Mouse (Mus musculus) CH12.LX (cell line): Measurements from ENCODE around the gene Anapc7. TPM values are rescaled to one million over a fixed set of nuclear protein-coding genes. Genes with fewer than 3 reads are reported as not detected.

ENCODE experiments used
- DNase-seq: peaks from one replicate; pipeline ENCODE4 v3.0.0-alpha.2; 2013; ENCODE audit errors: extremely low read depth
- H3K27ac ChIP-seq: 2 replicates; pipeline ENCODE4 v1.5.1; 2012; ENCODE audit warnings: low read depth, mild to moderate bottlenecking, control low read depth, moderate library complexity; ENCODE audit not compliant: insufficient read depth
- H3K27me3 ChIP-seq: replicated peaks from 2 replicates; pipeline ENCODE3; 2012; ENCODE audit warnings: inconsistent platforms
- H3K36me3 ChIP-seq, 2 experiments: replicated peaks in 1 of 2; 2 replicates each; pipeline versions ENCODE3 to v1.6.1; 2012; ENCODE audit warnings: inconsistent platforms in 1 of 2, low read length in 1 of 2, mild to moderate bottlenecking in 1 of 2, mixed read lengths in 1 of 2, moderate library complexity in 1 of 2; ENCODE audit not compliant: control insufficient read depth in 1 of 2, insufficient read depth in 1 of 2
- H3K4me1 ChIP-seq, 2 experiments: 2 replicates each; pipeline ENCODE4 v1.6.1; 2012; ENCODE audit warnings: inconsistent platforms in 1 of 2, moderate library complexity in 1 of 2; ENCODE audit not compliant: insufficient read depth in 2 of 2, control insufficient read depth in 1 of 2
- H3K4me2 ChIP-seq: 2 replicates; pipeline ENCODE4 v1.6.1; 2012; ENCODE audit warnings: low read depth, mild to moderate bottlenecking, control low read depth; ENCODE audit not compliant: poor library complexity, insufficient read depth, severe bottlenecking
- H3K4me3 ChIP-seq, 3 experiments: fragments of 150-350 bp in 1 of 3; sonication (generic) in 1 of 3; replicated peaks in 1 of 3; 2 replicates each; pipeline versions ENCODE3 to v1.5.1; 2011 to 2012; ENCODE audit warnings: low read depth in 2 of 3, low read length in 2 of 3, mild to moderate bottlenecking in 2 of 3, moderate library complexity in 2 of 3, control low read depth in 1 of 3, improper control_type of control experiment in 1 of 3, inconsistent platforms in 1 of 3, mixed read lengths in 1 of 3; ENCODE audit not compliant: poor library complexity in 1 of 3
- H3K79me2 ChIP-seq: replicated peaks from 2 replicates; pipeline ENCODE4 v1.6.1; 2012; ENCODE audit warnings: mild to moderate bottlenecking, moderate library complexity; ENCODE audit not compliant: control insufficient read depth, poor library complexity, insufficient read depth, severe bottlenecking; ENCODE audit errors: extremely low read depth
- H3K9ac ChIP-seq: 2 replicates; pipeline ENCODE4 v1.6.1; 2012; ENCODE audit warnings: low read depth, mild to moderate bottlenecking, control low read depth, moderate library complexity; ENCODE audit not compliant: insufficient read depth
- H3K9me3 ChIP-seq: replicated peaks from 2 replicates; pipeline ENCODE3; 2012; ENCODE audit warnings: low read length, inconsistent platforms, mixed read lengths
- CTCF ChIP-seq, 2 experiments: IDR thresholded peaks in 1 of 2; conservative IDR thresholded peaks in 1 of 2; 2 replicates each; pipeline ENCODE4 v1.5.1; 2011 to 2012; ENCODE audit warnings: low read depth in 2 of 2, low read length in 2 of 2, improper control_type of control experiment in 1 of 2, inconsistent platforms in 1 of 2, mild to moderate bottlenecking in 1 of 2, moderate library complexity in 1 of 2
- E2F4 ChIP-seq: IDR thresholded peaks from 2 replicates; pipeline ENCODE4 v1.6.1; 2011; ENCODE audit warnings: low read depth, low read length, improper control_type of control experiment; ENCODE audit not compliant: insufficient replicate concordance
- ELF1 ChIP-seq: IDR thresholded peaks from 2 replicates; pipeline ENCODE4 v1.6.1; 2014; ENCODE audit warnings: low read depth, mild to moderate bottlenecking, inconsistent platforms, low read length, improper control_type of control experiment
- ETS1 ChIP-seq: conservative IDR thresholded peaks from 2 replicates; pipeline ENCODE4 v1.6.1; 2012; ENCODE audit warnings: low read depth, mild to moderate bottlenecking, inconsistent platforms, low read length, improper control_type of control experiment, moderate library complexity
- GABPA ChIP-seq: IDR thresholded peaks from 2 replicates; pipeline ENCODE4 v1.6.1; 2012; ENCODE audit warnings: low read depth, low read length, improper control_type of control experiment, inconsistent platforms; ENCODE audit not compliant: insufficient replicate concordance
- HCFC1 ChIP-seq: IDR thresholded peaks from 2 replicates; pipeline ENCODE4 v1.6.1; 2012; ENCODE audit warnings: low read depth, mild to moderate bottlenecking, inconsistent platforms, low read length, improper control_type of control experiment
- IRF4 ChIP-seq: IDR thresholded peaks from 2 replicates; pipeline ENCODE4 v1.6.1; 2014; ENCODE audit warnings: low read depth, mild to moderate bottlenecking, inconsistent platforms, low read length, improper control_type of control experiment
- JUN ChIP-seq: IDR thresholded peaks from 2 replicates; pipeline ENCODE4 v1.6.1; 2011; ENCODE audit warnings: low read depth, mild to moderate bottlenecking, low read length, improper control_type of control experiment, moderate library complexity; ENCODE audit not compliant: insufficient read depth
- MAFK ChIP-seq: IDR thresholded peaks from 2 replicates; pipeline ENCODE4 v1.6.1; 2011; ENCODE audit warnings: low read length, improper control_type of control experiment; ENCODE audit not compliant: insufficient replicate concordance
- MXI1 ChIP-seq: IDR thresholded peaks from 2 replicates; pipeline ENCODE4 v1.6.1; 2011; ENCODE audit warnings: mild to moderate bottlenecking, low read depth, low read length, improper control_type of control experiment
- MYC ChIP-seq: IDR thresholded peaks from 2 replicates; pipeline ENCODE4 v1.6.1; 2011; ENCODE audit warnings: low read depth, mild to moderate bottlenecking, improper control_type of control experiment, low read length
- NRF1 ChIP-seq: IDR thresholded peaks from 2 replicates; pipeline ENCODE4 v1.6.1; 2014; ENCODE audit warnings: low read depth, mild to moderate bottlenecking, inconsistent platforms, low read length, improper control_type of control experiment, moderate library complexity
- PAX5 ChIP-seq: IDR thresholded peaks from 2 replicates; pipeline ENCODE4 v1.6.1; 2012; ENCODE audit warnings: low read length, inconsistent platforms, mixed read lengths
- RAD21 ChIP-seq: IDR thresholded peaks from 2 replicates; pipeline ENCODE4 v1.6.1; 2011; ENCODE audit warnings: low read depth, mild to moderate bottlenecking, low read length, improper control_type of control experiment, moderate library complexity
- TBP ChIP-seq: conservative IDR thresholded peaks from 2 replicates; pipeline ENCODE4 v1.6.1; 2011; ENCODE audit warnings: low read depth, low read length, improper control_type of control experiment
- USF1 ChIP-seq: IDR thresholded peaks from 2 replicates; pipeline ENCODE4 v1.6.1; 2014; ENCODE audit warnings: low read depth, mild to moderate bottlenecking, inconsistent platforms, low read length, improper control_type of control experiment
- USF2 ChIP-seq: conservative IDR thresholded peaks from 2 replicates; pipeline ENCODE4 v1.6.1; 2011; ENCODE audit warnings: low read depth, low read length, improper control_type of control experiment
- ZC3H11A ChIP-seq: IDR thresholded peaks from 2 replicates; pipeline ENCODE4 v1.6.1; 2012; ENCODE audit warnings: low read depth, mild to moderate bottlenecking, inconsistent platforms, low read length, improper control_type of control experiment
- ZMIZ1 ChIP-seq: IDR thresholded peaks from 2 replicates; pipeline ENCODE4 v1.6.1; 2012; ENCODE audit warnings: low read depth, mild to moderate bottlenecking, inconsistent platforms, low read length, improper control_type of control experiment
- dilution Hi-C: fragments of 300-500 bp; cut with MboI; formaldehyde crosslinking; loops from 2 replicates; pipeline ENCODE4 v1.14.3; 2020; ENCODE audit warnings: low sequenced_read_pairs; ENCODE audit not compliant: extremely low pct_unique_long_range_greater_than_20kb, extremely low pct_ligation_motif_present
- in situ Hi-C: fragments of 300-500 bp; cut with MboI; formaldehyde crosslinking; loops from 3 replicates; pipeline ENCODE4 v1.14.3; 2019; ENCODE audit warnings: low sequenced_read_pairs, low pct_ligation_motif_present, low pct_unique_long_range_greater_than_20kb, mixed read lengths
- polyA plus RNA-seq: library from polyadenylated mRNA; unstranded; fragments of >175 nt; gene quantifications from 2 replicates; pipeline ENCODE4 v1.2.1, GENCODE M21; 2012; ENCODE audit warnings: low read depth; ENCODE audit not compliant: insufficient read length
- total RNA-seq, 2 experiments: library from RNA; depleted of rRNA; stranded (reverse); fragments of 300-350 nt in 1 of 2; fragments of >200 nt in 1 of 2; gene quantifications; 2 replicates each; pipeline ENCODE4 v1.2.3; 2012 to 2014

The Anapc7 gene
- total and polyA plus RNA-seq, 3 experiments = 21.3 to 43.3 (median 39.4) TPM

GRCm38 (mm10) chr5:122474643-122475363 lies 53.3 kb downstream of the Anapc7 start:
- H3K36me3 ChIP-seq = peaks cover 53 to 91% of the 10 kb centered on the region in 2 experiments
- no peaks in the 10 kb centered on the region for H3K4me1 ChIP-seq
- H3K27ac ChIP-seq = no peak overlapping the region
- no peak overlapping the region for H3K4me2 ChIP-seq
- no peaks in the 10 kb centered on the region for H3K9me3 ChIP-seq
- no peak overlapping the region for H3K9ac ChIP-seq
- H3K79me2 ChIP-seq = peaks cover 17% of the 10 kb centered on the region; the same call in 1 of the 2 replicates
- no peaks in the 10 kb centered on the region for H3K27me3 ChIP-seq
- dilution Hi-C loops = no loop called here
- TF ChIP-seq ELF1 (no peak), RAD21 (no peak), HCFC1 (no peak), CTCF (conservative IDR thresholded peaks at IDR 0.05 in 1 of 2, IDR thresholded peaks at IDR 0.05 in 1 of 2; ENCODE audit: low read depth in 2 of 2, low read length in 2 of 2) (peak in 1 of 2 experiments; percentile 25; a peak in 1 of 4 replicates), PAX5 (no peak), USF1 (no peak)
- DNase-seq = no peak
- no peak overlapping the region for H3K4me3 ChIP-seq
- in situ Hi-C loops = no loop called here

- peaks cover 18% of the 10 kb centered on the region; the same call in 1 of the 2 replicates for H3K79me2 ChIP-seq
- no peak overlapping the region for H3K4me2 ChIP-seq
- H3K36me3 ChIP-seq = peaks cover 51 to 87% of the 10 kb centered on the region in 2 experiments
- no peaks in the 10 kb centered on the region for H3K9me3 ChIP-seq
- H3K27me3 ChIP-seq = no peaks in the 10 kb centered on the region
- TF ChIP-seq PAX5 (no peak), USF2 (no peak), IRF4 (no peak), MAFK (no peak), TBP (no peak), ZC3H11A (no peak), NRF1 (no peak), MYC (no peak), JUN (no peak), GABPA (no peak), CTCF (conservative IDR thresholded peaks at IDR 0.05 in 1 of 2, IDR thresholded peaks at IDR 0.05 in 1 of 2; ENCODE audit: low read depth in 2 of 2, low read length in 2 of 2) (no peak), MXI1 (no peak), ETS1 (no peak), ZMIZ1 (no peak), E2F4 (no peak)
- in situ Hi-C loops (no loop called here), dilution Hi-C loops (no loop called here)
- no peak overlapping the region for H3K4me3 ChIP-seq
- H3K27ac ChIP-seq = no peak overlapping the region
- no peaks in the 10 kb centered on the region for H3K4me1 ChIP-seq
- no peak for DNase-seq
- no peak overlapping the region for H3K9ac ChIP-seq
Observed at GRCm38 (mm10) chr5:122476078-122476477, 54.6 kb downstream of the Anapc7 start.
